Mouse (Mus musculus) thymus, postnatal 25 days (tissue): ENCODE data around the gene Pex10.

Source experiments
- DNase-seq: peaks from one replicate; pipeline ENCODE4 v3.0.0; 2022

The Pex10 gene

GRCm38 (mm10) chr4:155066834-155067522, at the start of gene Pex10:
Pex10 (plus strand) TSS chr4:155067016.
- DNase-seq = peak; percentile 99

- DNase-seq = no peak
Measured at GRCm38 (mm10) chr4:155017253-155017878, 49.5 kb upstream of the Pex10 start.

GRCm38 (mm10) chr4:155018066-155018465, 48.8 kb upstream of the Pex10 start:
- DNase-seq = no peak

- DNase-seq = no peak
Measured at GRCm38 (mm10) chr4:155018601-155019335, 48.0 kb upstream of the Pex10 start.

- DNase-seq = peak; percentile 13
Measured at GRCm38 (mm10) chr4:155019336-155019847, 47.4 kb upstream of the Pex10 start.

- DNase-seq = no peak
Measured at GRCm38 (mm10) chr4:155020141-155020540, 46.7 kb upstream of the Pex10 start.

- no peak for DNase-seq
Measured at GRCm38 (mm10) chr4:155020813-155021212, 46.0 kb upstream of the Pex10 start.

GRCm38 (mm10) chr4:155022228-155022855, 44.5 kb upstream of the Pex10 start:
- no peak for DNase-seq

- DNase-seq = no peak
Measured at GRCm38 (mm10) chr4:155024170-155025010, 42.4 kb upstream of the Pex10 start.

GRCm38 (mm10) chr4:155033115-155033514, 33.7 kb upstream of the Pex10 start:
- no peak for DNase-seq

GRCm38 (mm10) chr4:155034202-155034601, 32.6 kb upstream of the Pex10 start:
- DNase-seq = no peak

GRCm38 (mm10) chr4:155034787-155035186, 32.0 kb upstream of the Pex10 start:
- DNase-seq = no peak

- DNase-seq = no peak
Measured at GRCm38 (mm10) chr4:155040197-155040596, 26.6 kb upstream of the Pex10 start.

- DNase-seq = no peak
Measured at GRCm38 (mm10) chr4:155040696-155041095, 26.1 kb upstream of the Pex10 start.

GRCm38 (mm10) chr4:155042606-155043288, 24.1 kb upstream of the Pex10 start:
- no peak for DNase-seq

GRCm38 (mm10) chr4:155043289-155043625, 23.6 kb upstream of the Pex10 start:
- DNase-seq = no peak

GRCm38 (mm10) chr4:155046636-155047035, 20.2 kb upstream of the Pex10 start:
- DNase-seq = no peak

- DNase-seq = peak; percentile 73
Measured at GRCm38 (mm10) chr4:155050116-155050515, 16.7 kb upstream of the Pex10 start.

GRCm38 (mm10) chr4:155056724-155057123, 10.1 kb upstream of the Pex10 start, which contains the start of gene Plch2:
Plch2 (minus strand) TSS chr4:155056784.
- no peak for DNase-seq

- DNase-seq = no peak
Measured at GRCm38 (mm10) chr4:155058325-155058724, 8.5 kb upstream of the Pex10 start.

GRCm38 (mm10) chr4:155063895-155064294, 2.9 kb upstream of the Pex10 start:
- no peak for DNase-seq

GRCm38 (mm10) chr4:155064474-155064873, 2.3 kb upstream of the Pex10 start:
- no peak for DNase-seq
